Mouse (Mus musculus): ENCODE results near the gene 4930564D02Rik. TPM values are rescaled to one million over a fixed set of nuclear protein-coding genes. Genes with fewer than 3 reads are reported as not detected.

The 4930564D02Rik gene
- polyA plus RNA-seq, 1 experiment from 2014 or later: not detected

GRCm38 (mm10) chr3:105040002-105040401, 26.6 kb upstream of the 4930564D02Rik start:
- ATAC-seq (ENCODE audit: low FRiP score) (no peak), DNase-seq (ENCODE audit: low spot score) (no peak)
- Histone ChIP-seq H3K27me3 (ENCODE audit: control insufficient read depth, insufficient read depth, low read length) (no peaks in the 10 kb centered on the region), H3K4me2 (replicated peaks; ENCODE audit: low read depth, low read length) (no peak overlapping the region), H3K9me3 (ENCODE audit: control insufficient read depth, low read length) (no peaks in the 10 kb centered on the region), H3K9ac (ENCODE audit: low read depth, low read length) (no peak overlapping the region), H3K36me3 (ENCODE audit: control insufficient read depth, insufficient read depth, low read length) (no peaks in the 10 kb centered on the region; the same call in 1 of the 2 replicates), H3K4me3 (ENCODE audit: low read depth, low read length) (no peak overlapping the region), H3K27ac (ENCODE audit: low read depth, low read length) (no peak overlapping the region), H3K4me1 (replicated peaks; ENCODE audit: control insufficient read depth, insufficient read depth, low read length) (0 out of 2 replicates have a peak, but pooled peaks cover 2% of the 10 kb centered on the region)
- WGBS: 73% methylated on average over 8 of the region's 8 CpGs

- 0 out of 2 replicates have a peak, but pooled peaks cover 2% of the 10 kb centered on the region for H3K4me1 ChIP-seq (replicated peaks; ENCODE audit: control insufficient read depth, insufficient read depth, low read length)
- no peaks in the 10 kb centered on the region for H3K27me3 ChIP-seq (ENCODE audit: control insufficient read depth, insufficient read depth, low read length)
- ATAC-seq (ENCODE audit: low FRiP score) (no peak), DNase-seq (ENCODE audit: low spot score) (no peak)
- H3K9ac ChIP-seq (ENCODE audit: low read depth, low read length): no peak overlapping the region
- H3K27ac ChIP-seq (ENCODE audit: low read depth, low read length): no peak overlapping the region
- no peaks in the 10 kb centered on the region; the same call in 1 of the 2 replicates for H3K36me3 ChIP-seq (ENCODE audit: control insufficient read depth, insufficient read depth, low read length)
- no peak overlapping the region for H3K4me2 ChIP-seq (replicated peaks; ENCODE audit: low read depth, low read length)
- H3K9me3 ChIP-seq (ENCODE audit: control insufficient read depth, low read length): no peaks in the 10 kb centered on the region
- 94% methylated on average over 9 of the region's 9 CpGs for WGBS
- H3K4me3 ChIP-seq (ENCODE audit: low read depth, low read length): no peak overlapping the region
These were observed 25.5 kb upstream of the 4930564D02Rik start for GRCm38 (mm10) chr3:105040983-105041625.

GRCm38 (mm10) chr3:105043746-105044145, 22.9 kb upstream of the 4930564D02Rik start:
- 90% methylated on average over 5 of the region's 5 CpGs for WGBS
- Histone ChIP-seq H3K27me3 (ENCODE audit: control insufficient read depth, insufficient read depth, low read length) (no peaks in the 10 kb centered on the region), H3K9ac (ENCODE audit: low read depth, low read length) (no peak overlapping the region), H3K4me3 (ENCODE audit: low read depth, low read length) (no peak overlapping the region), H3K36me3 (ENCODE audit: control insufficient read depth, insufficient read depth, low read length) (no peaks in the 10 kb centered on the region; the same call in 1 of the 2 replicates), H3K27ac (ENCODE audit: low read depth, low read length) (no peak overlapping the region), H3K9me3 (ENCODE audit: control insufficient read depth, low read length) (no peaks in the 10 kb centered on the region), H3K4me1 (replicated peaks; ENCODE audit: control insufficient read depth, insufficient read depth, low read length) (0 out of 2 replicates have a peak, but pooled peaks cover 2% of the 10 kb centered on the region), H3K4me2 (replicated peaks; ENCODE audit: low read depth, low read length) (no peak overlapping the region)
- no peak for ATAC-seq (ENCODE audit: low FRiP score)
- no peak for DNase-seq (ENCODE audit: low spot score)

- no peaks in the 10 kb centered on the region for H3K9me3 ChIP-seq (ENCODE audit: control insufficient read depth, low read length)
- H3K27ac ChIP-seq (ENCODE audit: low read depth, low read length): no peak overlapping the region
- H3K4me1 ChIP-seq (replicated peaks; ENCODE audit: control insufficient read depth, insufficient read depth, low read length): 0 out of 2 replicates have a peak, but pooled peaks cover 2% of the 10 kb centered on the region
- no peaks in the 10 kb centered on the region for H3K36me3 ChIP-seq (ENCODE audit: control insufficient read depth, insufficient read depth, low read length)
- H3K4me2 ChIP-seq (replicated peaks; ENCODE audit: low read depth, low read length): no peak overlapping the region
- no peak overlapping the region for H3K4me3 ChIP-seq (ENCODE audit: low read depth, low read length)
- H3K9ac ChIP-seq (ENCODE audit: low read depth, low read length): no peak overlapping the region
- ATAC-seq (ENCODE audit: low FRiP score) (no peak), DNase-seq (ENCODE audit: low spot score) (no peak)
- 83% methylated on average over 5 of the region's 5 CpGs for WGBS
- no peaks in the 10 kb centered on the region for H3K27me3 ChIP-seq (ENCODE audit: control insufficient read depth, insufficient read depth, low read length)
These were observed 19.8 kb upstream of the 4930564D02Rik start for GRCm38 (mm10) chr3:105046870-105047269.

GRCm38 (mm10) chr3:105047616-105048015, 19.0 kb upstream of the 4930564D02Rik start:
- H3K9ac ChIP-seq (ENCODE audit: low read depth, low read length): no peak overlapping the region
- no peak for ATAC-seq (ENCODE audit: low FRiP score)

GRCm38 (mm10) chr3:105049848-105050247, 16.8 kb upstream of the 4930564D02Rik start:
- Histone ChIP-seq H3K4me2 (replicated peaks; ENCODE audit: low read depth, low read length) (no peak overlapping the region), H3K27me3 (ENCODE audit: control insufficient read depth, insufficient read depth, low read length) (no peaks in the 10 kb centered on the region), H3K9me3 (ENCODE audit: control insufficient read depth, low read length) (no peaks in the 10 kb centered on the region), H3K36me3 (ENCODE audit: control insufficient read depth, insufficient read depth, low read length) (no peaks in the 10 kb centered on the region), H3K4me1 (replicated peaks; ENCODE audit: control insufficient read depth, insufficient read depth, low read length) (0 out of 2 replicates have a peak, but pooled peaks cover under 1% of the 10 kb centered on the region), H3K27ac (ENCODE audit: low read depth, low read length) (no peak overlapping the region), H3K4me3 (ENCODE audit: low read depth, low read length) (no peak overlapping the region), H3K9ac (ENCODE audit: low read depth, low read length) (no peak overlapping the region)
- DNase-seq (ENCODE audit: low spot score): no peak
- WGBS: 87% methylated on average over 6 of the region's 6 CpGs
- ATAC-seq (ENCODE audit: low FRiP score): no peak

More at GRCm38 (mm10) chr3:105047616-105048015, 19.0 kb upstream of the 4930564D02Rik start:
- Histone ChIP-seq H3K36me3 (ENCODE audit: control insufficient read depth, insufficient read depth, low read length) (no peaks in the 10 kb centered on the region), H3K27me3 (ENCODE audit: control insufficient read depth, insufficient read depth, low read length) (no peaks in the 10 kb centered on the region), H3K27ac (ENCODE audit: low read depth, low read length) (no peak overlapping the region), H3K4me1 (replicated peaks; ENCODE audit: control insufficient read depth, insufficient read depth, low read length) (0 out of 2 replicates have a peak, but pooled peaks cover 2% of the 10 kb centered on the region), H3K4me2 (replicated peaks; ENCODE audit: low read depth, low read length) (no peak overlapping the region), H3K4me3 (ENCODE audit: low read depth, low read length) (no peak overlapping the region), H3K9me3 (ENCODE audit: control insufficient read depth, low read length) (no peaks in the 10 kb centered on the region)
- WGBS: 76% methylated on average over 8 of the region's 8 CpGs
- DNase-seq (ENCODE audit: low spot score): no peak

GRCm38 (mm10) chr3:105051103-105051502, 15.5 kb upstream of the 4930564D02Rik start:
- WGBS: 75% methylated on average over 2 of the region's 2 CpGs
- no peaks in the 10 kb centered on the region for H3K27me3 ChIP-seq (ENCODE audit: control insufficient read depth, insufficient read depth, low read length)
- no peaks in the 10 kb centered on the region for H3K36me3 ChIP-seq (ENCODE audit: control insufficient read depth, insufficient read depth, low read length)
- H3K4me2 ChIP-seq (replicated peaks; ENCODE audit: low read depth, low read length): peak overlapping the region; percentile 64
- no peak overlapping the region for H3K9ac ChIP-seq (ENCODE audit: low read depth, low read length)
- H3K9me3 ChIP-seq (ENCODE audit: control insufficient read depth, low read length): no peaks in the 10 kb centered on the region
- H3K4me1 ChIP-seq (replicated peaks; ENCODE audit: control insufficient read depth, insufficient read depth, low read length): no peaks in the 10 kb centered on the region
- H3K27ac ChIP-seq (ENCODE audit: low read depth, low read length): no peak overlapping the region
- no peak for ATAC-seq (ENCODE audit: low FRiP score)
- H3K4me3 ChIP-seq (ENCODE audit: low read depth, low read length): peak overlapping the region; percentile 76
- no peak for DNase-seq (ENCODE audit: low spot score)

- no peaks in the 10 kb centered on the region for H3K36me3 ChIP-seq (ENCODE audit: control insufficient read depth, insufficient read depth, low read length)
- H3K4me1 ChIP-seq (replicated peaks; ENCODE audit: control insufficient read depth, insufficient read depth, low read length): no peaks in the 10 kb centered on the region
- H3K4me3 ChIP-seq (ENCODE audit: low read depth, low read length): peak overlapping the region; percentile 76
- WGBS: under 1% methylated on average over 33 of the region's 37 CpGs
- peak; percentile 84 for ATAC-seq (ENCODE audit: low FRiP score)
- no peaks in the 10 kb centered on the region for H3K9me3 ChIP-seq (ENCODE audit: control insufficient read depth, low read length)
- H3K27ac ChIP-seq (ENCODE audit: low read depth, low read length): peak overlapping the region; percentile 73
- H3K9ac ChIP-seq (ENCODE audit: low read depth, low read length): peak overlapping the region; percentile 71
- no peaks in the 10 kb centered on the region for H3K27me3 ChIP-seq (ENCODE audit: control insufficient read depth, insufficient read depth, low read length)
- peak overlapping the region; percentile 64 for H3K4me2 ChIP-seq (replicated peaks; ENCODE audit: low read depth, low read length)
- DNase-seq (ENCODE audit: low spot score): no peak
These were observed 14.3 kb upstream of the 4930564D02Rik start for GRCm38 (mm10) chr3:105052171-105052936.

Measured in hindbrain, embryonic 11.5 days (tissue).